Mouse (Mus musculus) kidney, adult 2 months (tissue): Measurements from ENCODE around the gene Cdh23.
A peak's percentile ranks its signal among the peaks of the same experiment; 100 is the strongest.

Experiments used
- CTCF ChIP-seq: fragments of 200-500 bp; conservative IDR thresholded peaks from 2 replicates; pipeline ENCODE4 v1.5.1; 2011; ENCODE audit warnings: low read depth, mild to moderate bottlenecking, control low read depth, low read length, moderate library complexity, mixed read lengths; ENCODE audit not compliant: insufficient read depth, insufficient read length
- POLR2A ChIP-seq: fragments of 200-500 bp; IDR thresholded peaks from one replicate; pipeline ENCODE4 v1.6.1; 2011; ENCODE audit warnings: low read depth, low read length, control low read depth

DNA sequence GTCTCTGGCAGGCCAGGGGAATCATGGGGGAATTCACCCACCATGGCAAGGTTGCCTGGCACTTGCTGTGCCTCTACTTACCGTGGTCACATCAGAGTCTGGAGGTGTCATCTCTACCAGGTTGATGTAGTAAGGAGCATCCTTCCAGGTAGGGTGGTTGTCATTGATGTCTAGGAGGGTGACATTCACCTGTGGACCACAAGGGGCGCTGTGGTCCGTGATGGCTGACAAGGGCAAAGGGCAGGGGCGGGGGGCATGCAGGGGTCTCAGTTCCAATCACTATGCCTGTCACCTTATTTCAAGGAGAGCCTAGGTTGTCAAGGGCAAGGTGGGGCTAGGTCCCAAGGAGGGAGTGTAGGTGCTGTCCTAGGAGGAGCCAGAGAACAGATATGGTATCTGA lies 276.7 kb downstream of the Cdh23 start:
- TF ChIP-seq CTCF (peak; percentile 53), POLR2A (no peak)
